In the genomic region with DNA sequence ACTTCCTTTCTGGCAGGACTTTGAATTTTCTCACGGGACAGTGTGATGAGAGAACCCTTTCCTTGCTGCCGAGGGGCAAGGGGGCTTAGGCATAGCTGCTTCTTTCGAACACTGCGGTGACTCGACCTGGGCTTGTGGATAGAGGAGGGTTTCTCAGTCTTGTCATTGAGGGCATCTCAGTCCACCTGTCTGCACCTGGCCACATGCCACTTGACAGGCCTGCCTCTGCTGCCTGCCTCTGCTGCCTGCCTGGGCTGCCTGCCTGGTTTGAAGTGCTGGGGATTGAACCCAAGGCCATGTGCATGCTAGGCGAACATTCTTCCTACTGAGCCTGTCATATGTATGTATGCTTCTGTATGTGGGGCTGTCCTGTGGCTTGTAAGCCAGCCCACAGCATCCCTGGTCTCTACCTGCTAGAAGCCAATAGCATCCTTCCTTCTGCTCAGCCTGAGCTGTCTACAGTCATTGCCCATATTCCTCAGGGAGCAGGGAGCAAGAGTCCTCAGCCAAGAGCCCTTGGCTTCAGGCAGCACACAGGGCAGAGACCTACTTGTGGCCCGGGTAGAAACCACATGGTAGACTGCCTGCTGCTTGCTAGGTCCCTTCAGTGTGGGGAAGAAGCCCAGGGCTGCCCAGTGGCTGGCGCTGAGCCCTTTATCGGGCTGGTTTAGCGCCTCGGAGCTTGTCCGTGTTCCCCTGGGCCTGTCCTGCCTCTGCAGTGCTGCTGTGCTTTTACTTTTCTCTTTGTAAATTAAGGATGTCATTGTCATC, we compare ENCODE assay signal across 16 mouse cellular contexts. TPM values are rescaled to one million over a fixed set of nuclear protein-coding genes. Genes with fewer than 3 reads are reported as not detected.
A peak's percentile ranks its signal among the peaks of the same experiment; 100 is the strongest.
DNase-seq lines count a peak whose midpoint lies in the region; ATAC-seq and TF ChIP-seq lines count a peak whose summit lies in the region.
"Had no signal": no experiment of that assay in that cellular context is flagged by ENCODE, and none has a peak within 500 bp of the region (broad histone marks: within the 10 kb centered on the region; RNA-seq: fewer than 3 reads in every experiment).

No protein-coding gene starts in this region.

- H3K4me1 ChIP-seq in forebrain, postnatal 0 days (ENCODE audit: insufficient read depth), result peaks cover 17% of the 10 kb centered on the region; the same call in 1 of the 2 replicates
- peaks cover 41% of the 10 kb centered on the region for H3K4me1 ChIP-seq in forebrain, embryonic 16.5 days (replicated peaks; ENCODE audit: control insufficient read depth, insufficient read depth, low read length)
- peaks cover 52% of the 10 kb centered on the region for H3K4me1 ChIP-seq in midbrain, embryonic 15.5 days
- H3K4me1 ChIP-seq in midbrain, postnatal 0 days (ENCODE audit: insufficient read depth, low read length), result peaks cover 13% of the 10 kb centered on the region; the same call in 1 of the 2 replicates
- peaks cover 60% of the 10 kb centered on the region for H3K4me1 ChIP-seq in neural tube, embryonic 13.5 days (replicated peaks)
- H3K4me1 ChIP-seq in thymus, adult 2 months (replicated peaks; ENCODE audit: control insufficient read depth, insufficient read depth, low read length), result peaks cover 20% of the 10 kb centered on the region

- H3K36me3 ChIP-seq in forebrain, postnatal 0 days (ENCODE audit: insufficient read depth), result peaks cover 18% of the 10 kb centered on the region
- H3K36me3 ChIP-seq in forebrain, embryonic 16.5 days (ENCODE audit: control insufficient read depth, insufficient read depth), result 0 out of 2 replicates have a peak, but pooled peaks cover 2% of the 10 kb centered on the region
- peaks cover 11% of the 10 kb centered on the region; the same call in 1 of the 2 replicates for H3K36me3 ChIP-seq in midbrain, embryonic 15.5 days (replicated peaks)
- H3K36me3 ChIP-seq in midbrain, postnatal 0 days (ENCODE audit: insufficient read depth, low read length), result peaks cover 18% of the 10 kb centered on the region
- peaks cover 24% of the 10 kb centered on the region for H3K36me3 ChIP-seq in neural tube, embryonic 13.5 days
- peaks cover 7% of the 10 kb centered on the region for H3K36me3 ChIP-seq in thymus, adult 2 months (ENCODE audit: control insufficient read depth, insufficient read depth, low read length)

- no peak for ATAC-seq in forebrain, postnatal 0 days
- no peak for ATAC-seq in forebrain, embryonic 16.5 days
- ATAC-seq in midbrain, embryonic 15.5 days (replicated peaks), result no peak
- ATAC-seq in midbrain, postnatal 0 days (ENCODE audit: low FRiP score), result no peak
- no peak for ATAC-seq in neural tube, embryonic 13.5 days (ENCODE audit: low read depth)

- H3K27me3 ChIP-seq in forebrain, postnatal 0 days (ENCODE audit: insufficient read depth, low read length), result no peaks in the 10 kb centered on the region
- H3K27me3 ChIP-seq in forebrain, embryonic 16.5 days (replicated peaks; ENCODE audit: control insufficient read depth, insufficient read depth, low read length), result no peaks in the 10 kb centered on the region
- no peaks in the 10 kb centered on the region for H3K27me3 ChIP-seq in midbrain, embryonic 15.5 days (replicated peaks)
- no peaks in the 10 kb centered on the region for H3K27me3 ChIP-seq in midbrain, postnatal 0 days (ENCODE audit: insufficient read depth, low read length)
- H3K27me3 ChIP-seq in neural tube, embryonic 13.5 days, result no peaks in the 10 kb centered on the region
- H3K27me3 ChIP-seq in thymus, adult 2 months (ENCODE audit: control insufficient read depth, insufficient read depth, low read length), result no peaks in the 10 kb centered on the region
- H3K27me3 ChIP-seq: heart, embryonic 12.5 days; liver, embryonic 15.5 days had no signal

- no peak overlapping the region for H3K4me3 ChIP-seq in forebrain, postnatal 0 days (ENCODE audit: low read depth, low read length)
- no peak overlapping the region for H3K4me3 ChIP-seq in forebrain, embryonic 16.5 days (replicated peaks; ENCODE audit: low read length)
- H3K4me3 ChIP-seq in midbrain, embryonic 15.5 days, result no peak overlapping the region
- H3K4me3 ChIP-seq in midbrain, postnatal 0 days (ENCODE audit: low read depth, low read length), result no peak overlapping the region
- H3K4me3 ChIP-seq in neural tube, embryonic 13.5 days, result peak overlapping the region; percentile 98; the same call in 1 of the 2 replicates
- H3K4me3 ChIP-seq in thymus, adult 2 months (ENCODE audit: control insufficient read depth, insufficient read depth, low read length), result no peak overlapping the region
- H3K4me3 ChIP-seq: heart, embryonic 12.5 days; liver, embryonic 15.5 days; myocyte had no signal

- no peaks in the 10 kb centered on the region for H3K9me3 ChIP-seq in forebrain, postnatal 0 days (ENCODE audit: low read length)
- H3K9me3 ChIP-seq in forebrain, embryonic 16.5 days (ENCODE audit: control insufficient read depth, low read length), result no peaks in the 10 kb centered on the region
- H3K9me3 ChIP-seq in midbrain, embryonic 15.5 days, result no peaks in the 10 kb centered on the region
- H3K9me3 ChIP-seq in midbrain, postnatal 0 days (ENCODE audit: low read length), result no peaks in the 10 kb centered on the region
- H3K9me3 ChIP-seq in neural tube, embryonic 13.5 days, result no peaks in the 10 kb centered on the region
- H3K9me3 ChIP-seq: heart, embryonic 12.5 days; liver, embryonic 15.5 days had no signal

- no peak overlapping the region for H3K9ac ChIP-seq in forebrain, postnatal 0 days
- H3K9ac ChIP-seq in forebrain, embryonic 16.5 days (replicated peaks; ENCODE audit: low read depth, low read length), result no peak overlapping the region
- peak overlapping the region; percentile 21; the same call in 1 of the 2 replicates for H3K9ac ChIP-seq in midbrain, embryonic 15.5 days
- H3K9ac ChIP-seq in midbrain, postnatal 0 days (replicated peaks; ENCODE audit: low read length, poor library complexity, severe bottlenecking), result no peak overlapping the region; the same call in 1 of the 2 replicates
- H3K9ac ChIP-seq in neural tube, embryonic 13.5 days, result peak overlapping the region; percentile 100; the same call in 1 of the 2 replicates
- H3K9ac ChIP-seq: liver, embryonic 15.5 days had no signal

- no peak overlapping the region for H3K4me2 ChIP-seq in forebrain, postnatal 0 days (ENCODE audit: low read depth)
- H3K4me2 ChIP-seq in forebrain, embryonic 16.5 days (ENCODE audit: low read length), result no peak overlapping the region
- peak overlapping the region; percentile 82; the same call in 1 of the 2 replicates for H3K4me2 ChIP-seq in midbrain, embryonic 15.5 days
- no peak overlapping the region for H3K4me2 ChIP-seq in midbrain, postnatal 0 days (ENCODE audit: low read depth, low read length, poor library complexity, severe bottlenecking)
- 0 out of 2 replicates have a peak overlapping the region, but pooled peaks have one; percentile 83 for H3K4me2 ChIP-seq in neural tube, embryonic 13.5 days
- H3K4me2 ChIP-seq: heart, embryonic 12.5 days; liver, embryonic 15.5 days had no signal

- WGBS in forebrain, postnatal 0 days, result 80% methylated on average over 12 of the region's 12 CpGs
- WGBS in forebrain, embryonic 16.5 days, result 78% methylated on average over 12 of the region's 12 CpGs
- 81% methylated on average over 12 of the region's 12 CpGs for WGBS in midbrain, embryonic 15.5 days
- WGBS in midbrain, postnatal 0 days, result 77% methylated on average over 12 of the region's 12 CpGs
- 83% methylated on average over 12 of the region's 12 CpGs for WGBS in neural tube, embryonic 13.5 days
- 92% methylated on average over 12 of the region's 12 CpGs for WGBS in thymus, adult 2 months

- no peak for DNase-seq in forebrain, postnatal 0 days
- no peak for DNase-seq in midbrain, postnatal 0 days (ENCODE audit: low spot score)
- peak; percentile 59 to 79 for DNase-seq in cerebellum, postnatal 25 days
- no peak for DNase-seq in thymus, adult 2 months
- DNase-seq: kidney, adult 9 months had no signal

- peak overlapping the region; percentile 21; the same call in 1 of the 2 replicates for H3K27ac ChIP-seq in forebrain, postnatal 0 days (ENCODE audit: low read depth, low read length)
- H3K27ac ChIP-seq in forebrain, embryonic 16.5 days (ENCODE audit: low read length), result no peak overlapping the region
- no peak overlapping the region for H3K27ac ChIP-seq in midbrain, embryonic 15.5 days
- H3K27ac ChIP-seq in midbrain, postnatal 0 days (ENCODE audit: low read depth, low read length), result no peak overlapping the region
- no peak overlapping the region for H3K27ac ChIP-seq in neural tube, embryonic 13.5 days (replicated peaks)
- H3K27ac ChIP-seq in thymus, adult 2 months (ENCODE audit: control insufficient read depth, insufficient read depth, low read length), result no peak overlapping the region
- H3K27ac ChIP-seq: liver, embryonic 15.5 days had no signal

- no peak for TF ChIP-seq POLR2A in thymus, adult 2 months (IDR thresholded peaks at IDR 0.05; ENCODE audit: control insufficient read depth, extremely low read depth, insufficient read depth, low read length, poor library complexity)

- no peak for TF ChIP-seq CTCF in forebrain, postnatal 0 days (IDR thresholded peaks at IDR 0.05; ENCODE audit: low read depth)
- TF ChIP-seq CTCF in midbrain, postnatal 0 days (IDR thresholded peaks at IDR 0.05), result no peak
- TF ChIP-seq CTCF in thymus, adult 2 months (IDR thresholded peaks at IDR 0.05; ENCODE audit: borderline replicate concordance, control insufficient read depth, extremely low read depth, insufficient read depth, low read length, poor library complexity), result no peak

RNA-seq across cellular contexts. Expression of gene Gigyf1, which starts 4.2 kb away (rescaled TPM):
- 21.1 and 25.2 TPM in 2 replicates for total RNA-seq in forebrain, postnatal 0 days (2014; rRNA removed)
- 6.1 and 10.6 TPM in 2 replicates for polyA plus RNA-seq in forebrain, postnatal 0 days (2015; fragmentation: Nextera tagmentation; extraction: Ambion mirVana)
- 16.5 and 20.2 TPM in 2 replicates for polyA plus RNA-seq in forebrain, embryonic 16.5 days (2015; fragmentation: Nextera tagmentation; extraction: Ambion mirVana)
- 20.2 and 23.5 TPM in 2 replicates for polyA plus RNA-seq in midbrain, embryonic 15.5 days (2015; fragmentation: Nextera tagmentation; extraction: Ambion mirVana)
- 23.6 and 30.8 TPM in 2 replicates for total RNA-seq in midbrain, postnatal 0 days (2014; rRNA removed)
- polyA plus RNA-seq in midbrain, postnatal 0 days (2015; fragmentation: Nextera tagmentation; extraction: Ambion mirVana), result 16.3 and 17.8 TPM in 2 replicates
- polyA plus RNA-seq in neural tube, embryonic 13.5 days (2015; fragmentation: Nextera tagmentation; extraction: Ambion mirVana), result 16.9 and 17.3 TPM in 2 replicates
- 83.9 and 84.3 TPM in 2 replicates for polyA plus RNA-seq in thymus, adult 2 months (2012; rRNA removed)

RNA-seq across cellular contexts. Expression of gene Pop7, which starts 11.8 kb away (rescaled TPM):
- total RNA-seq in forebrain, postnatal 0 days (2014; rRNA removed), result 79.1 and 80.6 TPM in 2 replicates
- 99.2 and 110 TPM in 2 replicates for polyA plus RNA-seq in forebrain, postnatal 0 days (2015; fragmentation: Nextera tagmentation; extraction: Ambion mirVana)
- polyA plus RNA-seq in forebrain, embryonic 16.5 days (2015; fragmentation: Nextera tagmentation; extraction: Ambion mirVana), result 66.8 and 74.7 TPM in 2 replicates
- polyA plus RNA-seq in midbrain, embryonic 15.5 days (2015; fragmentation: Nextera tagmentation; extraction: Ambion mirVana), result 77.7 and 82.1 TPM in 2 replicates
- total RNA-seq in midbrain, postnatal 0 days (2014; rRNA removed), result 73.2 and 95.3 TPM in 2 replicates
- 91.5 and 95.6 TPM in 2 replicates for polyA plus RNA-seq in midbrain, postnatal 0 days (2015; fragmentation: Nextera tagmentation; extraction: Ambion mirVana)
- 79.7 and 80.1 TPM in 2 replicates for polyA plus RNA-seq in neural tube, embryonic 13.5 days (2015; fragmentation: Nextera tagmentation; extraction: Ambion mirVana)
- 65.5 and 68.7 TPM in 2 replicates for polyA plus RNA-seq in thymus, adult 2 months (2012; rRNA removed)

RNA-seq across cellular contexts. Expression of gene Epo, which starts 18.9 kb away (rescaled TPM):
- total RNA-seq in forebrain, postnatal 0 days (2014; rRNA removed), result not detected in 2 replicates
- not detected in 2 replicates for polyA plus RNA-seq in forebrain, postnatal 0 days (2015; fragmentation: Nextera tagmentation; extraction: Ambion mirVana)
- polyA plus RNA-seq in forebrain, embryonic 16.5 days (2015; fragmentation: Nextera tagmentation; extraction: Ambion mirVana), result not detected in 2 replicates
- not detected in 2 replicates for polyA plus RNA-seq in midbrain, embryonic 15.5 days (2015; fragmentation: Nextera tagmentation; extraction: Ambion mirVana)
- total RNA-seq in midbrain, postnatal 0 days (2014; rRNA removed), result not detected in 2 replicates
- polyA plus RNA-seq in midbrain, postnatal 0 days (2015; fragmentation: Nextera tagmentation; extraction: Ambion mirVana), result not detected in 2 replicates
- polyA plus RNA-seq in neural tube, embryonic 13.5 days (2015; fragmentation: Nextera tagmentation; extraction: Ambion mirVana), result not detected in 2 replicates
- polyA plus RNA-seq in thymus, adult 2 months (2012; rRNA removed), result not detected in 2 replicates
- total RNA-seq: adrenal gland, postnatal 36 days; gastrocnemius, adult 8-10 months; left cerebral cortex, postnatal 25 days had no signal
- polyA plus RNA-seq: heart, embryonic 12.5 days; myocyte; small intestine, adult 2 months; testis, adult 2 months had no signal

RNA-seq across cellular contexts. Expression of gene Gnb2, which starts 19.2 kb away (rescaled TPM):
- 1,237 and 1,339 TPM in 2 replicates for total RNA-seq in forebrain, postnatal 0 days (2014; rRNA removed)
- polyA plus RNA-seq in forebrain, postnatal 0 days (2015; fragmentation: Nextera tagmentation; extraction: Ambion mirVana), result 766 and 769 TPM in 2 replicates
- polyA plus RNA-seq in forebrain, embryonic 16.5 days (2015; fragmentation: Nextera tagmentation; extraction: Ambion mirVana), result 498 and 517 TPM in 2 replicates
- 525 and 570 TPM in 2 replicates for polyA plus RNA-seq in midbrain, embryonic 15.5 days (2015; fragmentation: Nextera tagmentation; extraction: Ambion mirVana)
- 1,154 and 1,456 TPM in 2 replicates for total RNA-seq in midbrain, postnatal 0 days (2014; rRNA removed)
- polyA plus RNA-seq in midbrain, postnatal 0 days (2015; fragmentation: Nextera tagmentation; extraction: Ambion mirVana), result 590 and 632 TPM in 2 replicates
- polyA plus RNA-seq in neural tube, embryonic 13.5 days (2015; fragmentation: Nextera tagmentation; extraction: Ambion mirVana), result 486 and 510 TPM in 2 replicates
- 1,444 and 1,492 TPM in 2 replicates for polyA plus RNA-seq in thymus, adult 2 months (2012; rRNA removed)

RNA-seq across cellular contexts. Expression of gene Zan, which starts 37.3 kb away (rescaled TPM):
- total RNA-seq in forebrain, postnatal 0 days (2014; rRNA removed), result 0.31 and 0.62 TPM in 2 replicates
- 0.08 and 0.14 TPM in 2 replicates for polyA plus RNA-seq in forebrain, postnatal 0 days (2015; fragmentation: Nextera tagmentation; extraction: Ambion mirVana)
- polyA plus RNA-seq in forebrain, embryonic 16.5 days (2015; fragmentation: Nextera tagmentation; extraction: Ambion mirVana), result 0.05 and 0.15 TPM in 2 replicates
- 0.50 and 0.51 TPM in 2 replicates for polyA plus RNA-seq in midbrain, embryonic 15.5 days (2015; fragmentation: Nextera tagmentation; extraction: Ambion mirVana)
- 0.85 and 0.99 TPM in 2 replicates for total RNA-seq in midbrain, postnatal 0 days (2014; rRNA removed)
- 0.31 and 0.49 TPM in 2 replicates for polyA plus RNA-seq in midbrain, postnatal 0 days (2015; fragmentation: Nextera tagmentation; extraction: Ambion mirVana)
- polyA plus RNA-seq in neural tube, embryonic 13.5 days (2015; fragmentation: Nextera tagmentation; extraction: Ambion mirVana), result 0.06 and 0.08 TPM in 2 replicates
- 0.24 and 0.36 TPM in 2 replicates for polyA plus RNA-seq in thymus, adult 2 months (2012; rRNA removed)

Comparison
In these comparisons a context has a peak if more than half of its experiments do, and no peak if none do; other contexts are left out.
1. H3K4me2 ChIP-seq: peak in midbrain, embryonic 15.5 days (single experiment) and neural tube, embryonic 13.5 days (single experiment); none in forebrain, postnatal 0 days (single experiment), forebrain, embryonic 16.5 days (single experiment) and midbrain, postnatal 0 days (single experiment).
2. H3K9ac ChIP-seq: peak in midbrain, embryonic 15.5 days (single experiment) and neural tube, embryonic 13.5 days (single experiment); none in forebrain, postnatal 0 days (single experiment), forebrain, embryonic 16.5 days (single experiment) and midbrain, postnatal 0 days (single experiment).
3. DNase-seq: peak in cerebellum, postnatal 25 days (2 of 2); none in forebrain, postnatal 0 days (single experiment), midbrain, postnatal 0 days (single experiment) and thymus, adult 2 months (single experiment).